Mouse (Mus musculus) CH12.LX (cell line): ENCODE data around the gene Gm49380. TPM values are rescaled to one million over a fixed set of nuclear protein-coding genes. Genes with fewer than 3 reads are reported as not detected.
"Not testable (repeated sequence)": the region's sequence is repeated elsewhere in the genome, so short reads cannot be mapped to it uniquely, and the experiment has no call there.

Source experiments
- DNase-seq: peaks from one replicate; pipeline ENCODE4 v3.0.0-alpha.2; 2013; ENCODE audit errors: extremely low read depth
- H3K27ac ChIP-seq: 2 replicates; pipeline ENCODE4 v1.5.1; 2012; ENCODE audit warnings: low read depth, mild to moderate bottlenecking, control low read depth, moderate library complexity; ENCODE audit not compliant: insufficient read depth
- H3K27me3 ChIP-seq: replicated peaks from 2 replicates; pipeline ENCODE3; 2012; ENCODE audit warnings: inconsistent platforms
- H3K36me3 ChIP-seq, 2 experiments: replicated peaks in 1 of 2; 2 replicates each; pipeline versions ENCODE3 to v1.6.1; 2012; ENCODE audit warnings: inconsistent platforms in 1 of 2, low read length in 1 of 2, mild to moderate bottlenecking in 1 of 2, mixed read lengths in 1 of 2, moderate library complexity in 1 of 2; ENCODE audit not compliant: control insufficient read depth in 1 of 2, insufficient read depth in 1 of 2
- H3K4me1 ChIP-seq, 2 experiments: 2 replicates each; pipeline ENCODE4 v1.6.1; 2012; ENCODE audit warnings: inconsistent platforms in 1 of 2, moderate library complexity in 1 of 2; ENCODE audit not compliant: insufficient read depth in 2 of 2, control insufficient read depth in 1 of 2
- H3K4me2 ChIP-seq: 2 replicates; pipeline ENCODE4 v1.6.1; 2012; ENCODE audit warnings: low read depth, mild to moderate bottlenecking, control low read depth; ENCODE audit not compliant: poor library complexity, insufficient read depth, severe bottlenecking
- H3K4me3 ChIP-seq, 3 experiments: fragments of 150-350 bp in 1 of 3; sonication (generic) in 1 of 3; replicated peaks in 1 of 3; 2 replicates each; pipeline versions ENCODE3 to v1.5.1; 2011 to 2012; ENCODE audit warnings: low read depth in 2 of 3, low read length in 2 of 3, mild to moderate bottlenecking in 2 of 3, moderate library complexity in 2 of 3, control low read depth in 1 of 3, improper control_type of control experiment in 1 of 3, inconsistent platforms in 1 of 3, mixed read lengths in 1 of 3; ENCODE audit not compliant: poor library complexity in 1 of 3
- H3K79me2 ChIP-seq: replicated peaks from 2 replicates; pipeline ENCODE4 v1.6.1; 2012; ENCODE audit warnings: mild to moderate bottlenecking, moderate library complexity; ENCODE audit not compliant: control insufficient read depth, poor library complexity, insufficient read depth, severe bottlenecking; ENCODE audit errors: extremely low read depth
- H3K9ac ChIP-seq: 2 replicates; pipeline ENCODE4 v1.6.1; 2012; ENCODE audit warnings: low read depth, mild to moderate bottlenecking, control low read depth, moderate library complexity; ENCODE audit not compliant: insufficient read depth
- H3K9me3 ChIP-seq: replicated peaks from 2 replicates; pipeline ENCODE3; 2012; ENCODE audit warnings: low read length, inconsistent platforms, mixed read lengths
- CHD2 ChIP-seq: IDR thresholded peaks from 2 replicates; pipeline ENCODE4 v1.6.1; 2011; ENCODE audit warnings: low read length, improper control_type of control experiment
- E2F4 ChIP-seq: IDR thresholded peaks from 2 replicates; pipeline ENCODE4 v1.6.1; 2011; ENCODE audit warnings: low read depth, low read length, improper control_type of control experiment; ENCODE audit not compliant: insufficient replicate concordance
- EP300 ChIP-seq: IDR thresholded peaks from 2 replicates; pipeline ENCODE4 v1.6.1; 2011; ENCODE audit warnings: low read length, improper control_type of control experiment
- ETS1 ChIP-seq: conservative IDR thresholded peaks from 2 replicates; pipeline ENCODE4 v1.6.1; 2012; ENCODE audit warnings: low read depth, mild to moderate bottlenecking, inconsistent platforms, low read length, improper control_type of control experiment, moderate library complexity
- HCFC1 ChIP-seq: IDR thresholded peaks from 2 replicates; pipeline ENCODE4 v1.6.1; 2012; ENCODE audit warnings: low read depth, mild to moderate bottlenecking, inconsistent platforms, low read length, improper control_type of control experiment
- IRF4 ChIP-seq: IDR thresholded peaks from 2 replicates; pipeline ENCODE4 v1.6.1; 2014; ENCODE audit warnings: low read depth, mild to moderate bottlenecking, inconsistent platforms, low read length, improper control_type of control experiment
- JUN ChIP-seq: IDR thresholded peaks from 2 replicates; pipeline ENCODE4 v1.6.1; 2011; ENCODE audit warnings: low read depth, mild to moderate bottlenecking, low read length, improper control_type of control experiment, moderate library complexity; ENCODE audit not compliant: insufficient read depth
- JUND ChIP-seq: conservative IDR thresholded peaks from 2 replicates; pipeline ENCODE4 v1.6.1; 2011; ENCODE audit warnings: low read depth, low read length, improper control_type of control experiment
- MAFK ChIP-seq: IDR thresholded peaks from 2 replicates; pipeline ENCODE4 v1.6.1; 2011; ENCODE audit warnings: low read length, improper control_type of control experiment; ENCODE audit not compliant: insufficient replicate concordance
- MXI1 ChIP-seq: IDR thresholded peaks from 2 replicates; pipeline ENCODE4 v1.6.1; 2011; ENCODE audit warnings: mild to moderate bottlenecking, low read depth, low read length, improper control_type of control experiment
- MYC ChIP-seq: IDR thresholded peaks from 2 replicates; pipeline ENCODE4 v1.6.1; 2011; ENCODE audit warnings: low read depth, mild to moderate bottlenecking, improper control_type of control experiment, low read length
- NRF1 ChIP-seq: IDR thresholded peaks from 2 replicates; pipeline ENCODE4 v1.6.1; 2014; ENCODE audit warnings: low read depth, mild to moderate bottlenecking, inconsistent platforms, low read length, improper control_type of control experiment, moderate library complexity
- POLR2A ChIP-seq: IDR thresholded peaks from 2 replicates; pipeline ENCODE4 v1.6.1; 2011; ENCODE audit warnings: low read depth, mild to moderate bottlenecking, improper control_type of control experiment, low read length
- POLR2AphosphoS2 ChIP-seq: IDR thresholded peaks from 2 replicates; pipeline ENCODE4 v1.6.1; 2011; ENCODE audit warnings: low read depth, low read length, improper control_type of control experiment
- SIN3A ChIP-seq: IDR thresholded peaks from 2 replicates; pipeline ENCODE4 v1.6.1; 2012; ENCODE audit warnings: low read length, improper control_type of control experiment, inconsistent platforms
- TCF12 ChIP-seq: IDR thresholded peaks from 2 replicates; pipeline ENCODE4 v1.6.1; 2014; ENCODE audit warnings: low read depth, mild to moderate bottlenecking, inconsistent platforms, low read length, improper control_type of control experiment
- UBTF ChIP-seq: IDR thresholded peaks from 2 replicates; pipeline ENCODE4 v1.6.1; 2012; ENCODE audit warnings: low read depth, mild to moderate bottlenecking, inconsistent platforms, low read length, improper control_type of control experiment, moderate library complexity
- ZKSCAN1 ChIP-seq: IDR thresholded peaks from 2 replicates; pipeline ENCODE4 v1.6.1; 2012; ENCODE audit warnings: low read depth, inconsistent platforms, low read length, improper control_type of control experiment, borderline replicate concordance
- dilution Hi-C: fragments of 300-500 bp; cut with MboI; formaldehyde crosslinking; loops from 2 replicates; pipeline ENCODE4 v1.14.3; 2020; ENCODE audit warnings: low sequenced_read_pairs; ENCODE audit not compliant: extremely low pct_unique_long_range_greater_than_20kb, extremely low pct_ligation_motif_present
- in situ Hi-C: fragments of 300-500 bp; cut with MboI; formaldehyde crosslinking; loops from 3 replicates; pipeline ENCODE4 v1.14.3; 2019; ENCODE audit warnings: low sequenced_read_pairs, low pct_ligation_motif_present, low pct_unique_long_range_greater_than_20kb, mixed read lengths
- polyA plus RNA-seq: library from polyadenylated mRNA; unstranded; fragments of >175 nt; gene quantifications from 2 replicates; pipeline ENCODE4 v1.2.1, GENCODE M21; 2012; ENCODE audit warnings: low read depth; ENCODE audit not compliant: insufficient read length
- total RNA-seq, 2 experiments: library from RNA; depleted of rRNA; stranded (reverse); fragments of 300-350 nt in 1 of 2; fragments of >200 nt in 1 of 2; gene quantifications; 2 replicates each; pipeline ENCODE4 v1.2.3; 2012 to 2014

The Gm49380 gene
- total and polyA plus RNA-seq, 3 experiments = not detected

DNA sequence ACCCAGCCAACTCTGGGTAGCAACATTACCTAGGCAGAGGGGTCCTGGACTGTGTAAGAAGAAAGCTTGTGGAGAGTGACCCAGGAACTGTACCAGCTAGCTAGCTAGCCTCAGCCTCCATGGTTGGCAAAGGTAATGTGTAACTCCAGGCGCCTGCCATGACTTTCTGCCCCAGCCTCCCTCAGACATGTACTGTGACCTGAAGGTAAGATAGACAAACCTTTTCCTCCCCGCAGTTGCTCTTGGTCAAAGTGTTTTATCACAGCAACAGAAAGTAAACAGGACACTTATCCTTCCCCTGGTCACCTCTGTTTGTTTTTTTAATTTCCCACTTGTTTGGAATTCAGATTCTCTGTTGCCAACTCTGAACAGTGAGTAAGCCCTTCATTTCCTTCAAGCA is 1.2 kb upstream of the Gm49380 start:
- Histone ChIP-seq H3K9ac (no peak overlapping the region), H3K27ac (no peak overlapping the region), H3K36me3 (peaks cover 4 to 11% of the 10 kb centered on the region in 2 experiments)
- TF ChIP-seq TCF12 (no peak), HCFC1 (no peak), JUN (no peak), NRF1 (no peak), POLR2A (no peak), SIN3A (no peak), ETS1 (no peak), IRF4 (no peak), ZKSCAN1 (no peak), JUND (no peak), MXI1 (no peak), MYC (no peak), EP300 (no peak), MAFK (no peak), UBTF (no peak), CHD2 (no peak), POLR2AphosphoS2 (no peak), E2F4 (no peak)
- TF ChIP-seq, all 38 proteins: peak for 0
- H3K4me3 ChIP-seq = no peak overlapping the region
- in situ Hi-C loops = no loop called here
- no peaks in the 10 kb centered on the region for H3K27me3 ChIP-seq
- DNase-seq = no peak
- no peaks in the 10 kb centered on the region for H3K9me3 ChIP-seq
- dilution Hi-C loops = no loop called here
- peaks cover 17% of the 10 kb centered on the region for H3K79me2 ChIP-seq
- H3K4me1 ChIP-seq = peaks cover 5 to 45% of the 10 kb centered on the region in 2 experiments; a peak in 3 of 4 replicates
- peak overlapping the region; percentile 94; the same call in 1 of the 2 replicates for H3K4me2 ChIP-seq

- peak overlapping the region in 1 of 3 experiments; percentile 75 for H3K4me3 ChIP-seq
- peaks cover 19 to 35% of the 10 kb centered on the region in 2 experiments for H3K36me3 ChIP-seq
- dilution Hi-C loops, H3K27ac ChIP-seq, DNase-seq, H3K9me3 ChIP-seq, H3K27me3 ChIP-seq, in situ Hi-C loops, H3K9ac ChIP-seq: not testable (repeated sequence)
- peaks cover 5 to 60% of the 10 kb centered on the region in 2 experiments; a peak in 3 of 4 replicates for H3K4me1 ChIP-seq
- peaks cover 35% of the 10 kb centered on the region for H3K79me2 ChIP-seq
- peak overlapping the region; percentile 48 for H3K4me2 ChIP-seq
These were observed 1.4 kb downstream of the Gm49380 start for GRCm38 (mm10) chr9:44111909-44112308.
